ENCODE assay signal across 14 mouse cellular contexts in the genomic region with DNA sequence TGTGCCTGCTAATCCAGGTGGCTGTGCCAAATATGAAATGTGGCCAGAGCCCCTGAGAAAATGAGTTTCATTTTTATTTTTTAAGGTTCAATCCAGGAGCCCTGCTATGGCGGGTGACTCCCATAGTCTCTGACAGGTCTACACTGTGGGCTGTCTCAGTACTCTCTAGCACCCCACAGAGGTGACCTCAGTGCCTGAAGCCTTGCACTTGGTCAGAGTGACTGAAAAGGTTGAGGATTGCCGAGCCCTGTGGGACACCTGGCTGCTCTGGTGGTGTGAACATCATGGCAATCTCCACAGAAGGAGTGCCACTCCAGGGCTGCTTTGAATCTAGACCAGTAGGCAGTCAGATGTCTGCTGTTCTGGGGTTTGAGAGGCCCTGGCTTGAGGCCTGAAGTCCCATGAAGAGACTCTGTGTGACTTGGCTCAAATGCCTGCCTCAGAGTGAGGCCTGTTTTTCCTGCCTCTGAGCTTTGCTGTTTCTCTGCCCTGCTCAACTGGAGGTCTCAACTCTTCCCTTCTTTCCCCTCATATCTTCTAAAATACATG. TPM values are rescaled to one million over a fixed set of nuclear protein-coding genes. Genes with fewer than 3 reads are reported as not detected.
DNase-seq lines count a peak whose midpoint lies in the region; ATAC-seq and TF ChIP-seq lines count a peak whose summit lies in the region.
"Had no signal": no experiment of that assay in that cellular context is flagged by ENCODE, and none has a peak within 500 bp of the region (broad histone marks: within the 10 kb centered on the region; RNA-seq: fewer than 3 reads in every experiment).

No protein-coding gene starts in this region.

- 0 out of 2 replicates have a peak, but pooled peaks cover 9% of the 10 kb centered on the region for H3K4me1 ChIP-seq in heart, postnatal 0 days (ENCODE audit: control insufficient read depth, insufficient read depth)
- peaks cover 3% of the 10 kb centered on the region; the same call in 1 of the 2 replicates for H3K4me1 ChIP-seq in lung, postnatal 0 days (ENCODE audit: insufficient read depth, low read depth, low read length)
- H3K4me1 ChIP-seq in limb, embryonic 15.5 days: 0 out of 2 replicates have a peak, but pooled peaks cover 5% of the 10 kb centered on the region
- H3K4me1 ChIP-seq: forebrain, embryonic 12.5 days; heart, embryonic 13.5 days; stomach, embryonic 15.5 days had no signal

- TF ChIP-seq EP300 in heart, postnatal 0 days (IDR thresholded peaks at IDR 0.05; ENCODE audit: low read depth): no peak
- no peak for TF ChIP-seq EP300 in lung, postnatal 0 days (IDR thresholded peaks at IDR 0.05)

- ATAC-seq in heart, postnatal 0 days (ENCODE audit: insufficient read depth, low read depth): peak; percentile 39
- ATAC-seq in lung, postnatal 0 days: peak; percentile 78
- no peak for ATAC-seq in limb, embryonic 15.5 days (ENCODE audit: insufficient number of reproducible peaks, low FRiP score, low TSS enrichment, low read depth)

- H3K4me3 ChIP-seq in heart, postnatal 0 days (ENCODE audit: low read depth, low read length): no peak overlapping the region
- H3K4me3 ChIP-seq in lung, postnatal 0 days (ENCODE audit: low read depth, low read length): no peak overlapping the region
- H3K4me3 ChIP-seq in limb, embryonic 15.5 days: no peak overlapping the region
- H3K4me3 ChIP-seq: forebrain, embryonic 12.5 days; heart, embryonic 13.5 days; stomach, embryonic 15.5 days had no signal

- H3K9me3 ChIP-seq in heart, postnatal 0 days (replicated peaks; ENCODE audit: control insufficient read depth, low read length): no peaks in the 10 kb centered on the region
- no peaks in the 10 kb centered on the region for H3K9me3 ChIP-seq in lung, postnatal 0 days (ENCODE audit: low read length)
- no peaks in the 10 kb centered on the region for H3K9me3 ChIP-seq in limb, embryonic 15.5 days
- H3K9me3 ChIP-seq: forebrain, embryonic 12.5 days; heart, embryonic 13.5 days; stomach, embryonic 15.5 days had no signal

- TF ChIP-seq CTCF in heart, postnatal 0 days (IDR thresholded peaks at IDR 0.05; ENCODE audit: low read depth): no peak
- TF ChIP-seq CTCF in lung, postnatal 0 days (IDR thresholded peaks at IDR 0.05): peak; percentile 36

- no peak overlapping the region for H3K9ac ChIP-seq in heart, postnatal 0 days (replicated peaks; ENCODE audit: low read depth, low read length)
- H3K9ac ChIP-seq in lung, postnatal 0 days (replicated peaks; ENCODE audit: low read depth): no peak overlapping the region
- no peak overlapping the region for H3K9ac ChIP-seq in limb, embryonic 15.5 days
- H3K9ac ChIP-seq: forebrain, embryonic 12.5 days; heart, embryonic 13.5 days; stomach, embryonic 15.5 days had no signal

- no peak overlapping the region for H3K4me2 ChIP-seq in heart, postnatal 0 days (ENCODE audit: low read depth, low read length)
- H3K4me2 ChIP-seq in lung, postnatal 0 days (replicated peaks; ENCODE audit: low read depth, low read length): no peak overlapping the region
- no peak overlapping the region for H3K4me2 ChIP-seq in limb, embryonic 15.5 days
- H3K4me2 ChIP-seq: forebrain, embryonic 12.5 days; heart, embryonic 13.5 days; stomach, embryonic 15.5 days had no signal

- H3K36me3 ChIP-seq in heart, postnatal 0 days (replicated peaks; ENCODE audit: control insufficient read depth, insufficient read depth, low read length): no peaks in the 10 kb centered on the region
- no peaks in the 10 kb centered on the region for H3K36me3 ChIP-seq in lung, postnatal 0 days (ENCODE audit: insufficient read depth, low read length)
- H3K36me3 ChIP-seq in limb, embryonic 15.5 days: no peaks in the 10 kb centered on the region
- H3K36me3 ChIP-seq: forebrain, embryonic 12.5 days; heart, embryonic 13.5 days; stomach, embryonic 15.5 days had no signal

- H3K27me3 ChIP-seq in heart, postnatal 0 days (ENCODE audit: control insufficient read depth, insufficient read depth, low read length): no peaks in the 10 kb centered on the region
- no peaks in the 10 kb centered on the region for H3K27me3 ChIP-seq in lung, postnatal 0 days (replicated peaks; ENCODE audit: insufficient read depth, low read length)
- no peaks in the 10 kb centered on the region for H3K27me3 ChIP-seq in limb, embryonic 15.5 days
- H3K27me3 ChIP-seq: CH12.LX; forebrain, embryonic 12.5 days; heart, embryonic 13.5 days; stomach, embryonic 15.5 days had no signal

- H3K27ac ChIP-seq in heart, postnatal 0 days (ENCODE audit: low read depth): peak overlapping the region; percentile 11
- peak overlapping the region; percentile 54 for H3K27ac ChIP-seq in lung, postnatal 0 days (ENCODE audit: low read length)
- 0 out of 2 replicates have a peak overlapping the region, but pooled peaks have one; percentile 11 for H3K27ac ChIP-seq in limb, embryonic 15.5 days
- H3K27ac ChIP-seq: forebrain, embryonic 12.5 days; heart, embryonic 13.5 days; macrophage; stomach, embryonic 15.5 days had no signal

- no peak for DNase-seq in heart, postnatal 0 days (ENCODE audit: low spot score)
- no peak for DNase-seq in heart, adult 8-10 months (ENCODE audit: low spot score)
- DNase-seq in lung, postnatal 0 days (ENCODE audit: low spot score): peak; percentile 54
- no peak for DNase-seq in lung, postnatal 25 days (ENCODE audit: low spot score)
- DNase-seq in cerebellum, adult 18-20 months: peak; percentile 6 to 18
- no peak for DNase-seq in neural tube, embryonic 10.5 days (ENCODE audit: extremely low spot score, low spot score)
- no peak for DNase-seq in urinary bladder, postnatal 14 days (ENCODE audit: low spot score)
- DNase-seq: right cerebral cortex, postnatal 14 days had no signal

- WGBS in heart, postnatal 0 days: 69% methylated on average over 2 of the region's 2 CpGs
- WGBS in lung, postnatal 0 days: 59% methylated on average over 2 of the region's 2 CpGs
- 77% methylated on average over 2 of the region's 2 CpGs for WGBS in limb, embryonic 15.5 days

RNA-seq across cellular contexts. Expression of a gene that starts 52.3 kb away (rescaled TPM):
- 17.3 and 20.7 TPM in 2 replicates for total RNA-seq in heart, postnatal 0 days (2014; rRNA removed; ENCODE audit: low replicate concordance)
- 6.1 TPM in 2 replicates for polyA plus RNA-seq in heart, postnatal 0 days (2015; fragmentation: Nextera tagmentation; extraction: Ambion mirVana)
- 10 to 100 TPM; 26.5 to 33.0 (median 29.5) TPM for total RNA-seq in heart, adult 8-10 months (2022)
- polyA plus RNA-seq in lung, postnatal 0 days (2015; fragmentation: Nextera tagmentation; extraction: Ambion mirVana): 44.0 and 48.7 TPM in 2 replicates
- polyA plus RNA-seq in limb, embryonic 15.5 days (2015; fragmentation: Nextera tagmentation; extraction: Ambion mirVana): 19.6 and 22.8 TPM in 2 replicates
- total RNA-seq: CH12.LX had no signal

Comparison
In these comparisons a context has a peak if more than half of its experiments do, and no peak if none do; other contexts are left out.
1. DNase-seq: peak in lung, postnatal 0 days (single experiment) and cerebellum, adult 18-20 months (2 of 2); none in heart, postnatal 0 days (single experiment), heart, adult 8-10 months (single experiment), lung, postnatal 25 days (single experiment), neural tube, embryonic 10.5 days (single experiment) and urinary bladder, postnatal 14 days (single experiment).
2. Peak in every context shown above with its lines, with median percentiles within 50 percentile points of each other: H3K27ac ChIP-seq.